Mouse (Mus musculus) hindbrain, postnatal 0 days (tissue): Measurements from ENCODE around the gene 4932438H23Rik. TPM values are rescaled to one million over a fixed set of nuclear protein-coding genes. Genes with fewer than 3 reads are reported as not detected.

Experiments
- ATAC-seq: fragments of 200-750 bp; cut with Nextera tagmentation; 2 replicates; pipeline ENCODE4 v1.8.0; 2017; ENCODE audit warnings: mild to moderate bottlenecking, moderate TSS enrichment, moderate library complexity
- DNase-seq: peaks from one replicate; pipeline ENCODE4 v3.0.0-alpha.2; 2015; ENCODE audit warnings: low spot score
- H3K27ac ChIP-seq: fragments of 300-500 bp; sonication (generic); 2 replicates; pipeline ENCODE4 v1.5.1; 2014; ENCODE audit warnings: mild to moderate bottlenecking
- H3K27me3 ChIP-seq: fragments of 300-500 bp; sonication (generic); 2 replicates; pipeline ENCODE4 v1.6.1; 2014; ENCODE audit warnings: low read length, mixed read lengths; ENCODE audit not compliant: insufficient read depth
- H3K36me3 ChIP-seq: fragments of 300-500 bp; sonication (generic); 2 replicates; pipeline ENCODE4 v1.6.1; 2014; ENCODE audit warnings: low read length, mixed read lengths; ENCODE audit not compliant: insufficient read depth
- H3K4me1 ChIP-seq: fragments of 300-500 bp; sonication (generic); 2 replicates; pipeline ENCODE4 v1.6.1; 2014; ENCODE audit warnings: antibody characterized with exemption, low read length, mixed read lengths; ENCODE audit not compliant: insufficient read depth
- H3K4me2 ChIP-seq: fragments of 300-500 bp; sonication (generic); 2 replicates; pipeline ENCODE4 v1.6.1; 2014; ENCODE audit warnings: low read depth, mild to moderate bottlenecking, low read length, moderate library complexity, mixed read lengths
- H3K4me3 ChIP-seq: fragments of 300-500 bp; sonication (generic); 2 replicates; pipeline ENCODE4 v1.5.1; 2014; ENCODE audit warnings: low read length
- H3K9ac ChIP-seq: fragments of 300-500 bp; sonication (generic); replicated peaks from 2 replicates; pipeline ENCODE4 v1.6.1; 2014; ENCODE audit warnings: mild to moderate bottlenecking, low read length, moderate library complexity, mixed read lengths
- H3K9me3 ChIP-seq: fragments of 300-500 bp; sonication (generic); 2 replicates; pipeline ENCODE4 v1.6.1; 2016; ENCODE audit warnings: low read length, mixed read lengths
- CTCF ChIP-seq: IDR thresholded peaks from 2 replicates; pipeline ENCODE4 v1.5.1; 2016; ENCODE audit warnings: antibody characterized with exemption, control low read depth, low read depth
- WGBS: fragments of 180-500 bp; shearing (Covaris S2); extraction: QIAGEN DNeasy Blood & Tissue Kit; methylation state at CpG from one replicate; pipeline ENCODE4 v1.1.7; 2014; 5-methylcytosine and 5-hydroxymethylcytosine counted together
- polyA plus RNA-seq: library from polyadenylated mRNA; unstranded; fragments of >200 nt; fragmentation: Nextera tagmentation; extraction: Ambion mirVana; gene quantifications from 2 replicates; pipeline ENCODE4 v1.2.1, GENCODE M21; 2015
- total RNA-seq: library from RNA; depleted of rRNA; stranded (reverse); fragments of >200 nt; gene quantifications from 2 replicates; pipeline ENCODE4 v1.2.3, GENCODE M21; 2014

4932438H23Rik gene
- total and polyA plus RNA-seq, 2 experiments from 2014 or later = 0.94 to 1.6 TPM

DNA sequence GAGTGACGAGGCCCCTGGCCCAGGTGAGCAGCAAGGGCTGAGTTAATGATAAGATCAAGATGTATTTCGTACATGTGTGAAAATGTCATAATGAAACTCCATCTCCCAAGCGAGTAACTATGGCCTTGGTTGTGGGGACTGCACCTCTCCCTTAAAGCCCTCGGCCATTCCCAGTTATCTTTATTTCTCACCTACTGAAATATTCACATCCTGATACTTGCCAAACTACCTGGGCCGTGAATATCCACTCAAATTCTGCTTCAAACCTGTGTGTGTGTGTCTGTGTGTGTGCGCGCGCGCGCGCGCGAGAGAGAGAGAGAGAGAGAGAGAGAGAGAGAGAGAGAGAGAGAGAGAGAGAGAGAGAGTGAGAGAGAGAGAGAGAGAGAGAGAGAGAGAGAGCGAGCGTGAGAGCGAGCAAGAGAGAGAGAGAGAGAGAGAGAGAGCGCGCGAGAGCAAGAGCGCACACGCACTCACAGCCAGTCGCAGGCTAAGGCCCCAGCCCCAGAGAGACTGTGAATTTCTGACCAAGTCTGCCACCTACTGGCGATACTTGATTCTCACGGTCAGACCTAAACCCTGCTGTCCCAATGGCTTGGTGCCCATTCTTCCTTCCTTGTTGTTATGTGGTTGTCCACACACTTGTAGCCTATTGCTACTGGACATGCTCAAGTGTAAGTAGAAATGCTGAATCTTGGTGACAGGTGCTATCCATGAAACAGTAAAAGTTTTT lies 21.6 kb downstream of the 4932438H23Rik start:
- peak; percentile 97 for ATAC-seq

DNA sequence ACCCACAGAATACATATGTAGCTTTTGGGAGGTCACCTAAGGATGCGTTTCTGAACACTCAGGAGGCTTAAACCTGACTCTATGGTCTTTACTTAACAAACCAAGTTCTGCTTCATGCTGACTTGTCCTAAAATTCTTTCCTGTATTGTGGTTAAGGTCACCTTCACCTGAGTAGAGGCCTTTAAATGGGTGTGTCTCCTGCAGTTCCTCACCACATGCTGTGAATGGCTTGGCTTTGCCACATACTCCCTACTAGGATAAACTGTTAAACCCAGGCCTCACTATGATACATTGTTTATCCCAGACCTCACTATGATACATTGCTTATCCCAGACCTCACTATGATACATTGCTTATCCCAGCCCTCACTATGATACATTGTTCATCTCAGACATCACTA lies 22.7 kb downstream of the 4932438H23Rik start:
- WGBS = 97% methylated on average over 1 of the region's 1 CpGs
- ATAC-seq = no peak
- Histone ChIP-seq H3K9ac (no peak overlapping the region), H3K27ac (no peak overlapping the region), H3K4me1 (no peaks in the 10 kb centered on the region), H3K4me2 (no peak overlapping the region), H3K36me3 (no peaks in the 10 kb centered on the region), H3K27me3 (no peaks in the 10 kb centered on the region), H3K9me3 (no peaks in the 10 kb centered on the region), H3K4me3 (no peak overlapping the region)
- no peak for DNase-seq
- TF ChIP-seq CTCF = no peak

More for the DNA sequence above, 21.6 kb downstream of the 4932438H23Rik start:
- no peak overlapping the region for H3K4me3 ChIP-seq
- 37% methylated on average over 22 of the region's 24 CpGs for WGBS
- no peaks in the 10 kb centered on the region for H3K27me3 ChIP-seq
- TF ChIP-seq CTCF = peak; percentile 90
- no peaks in the 10 kb centered on the region for H3K4me1 ChIP-seq
- DNase-seq = peak; percentile 96
- no peak overlapping the region for H3K9ac ChIP-seq
- no peaks in the 10 kb centered on the region for H3K9me3 ChIP-seq
- H3K4me2 ChIP-seq = peak overlapping the region; percentile 25; the same call in 1 of the 2 replicates
- no peak overlapping the region for H3K27ac ChIP-seq
- no peaks in the 10 kb centered on the region for H3K36me3 ChIP-seq

DNA sequence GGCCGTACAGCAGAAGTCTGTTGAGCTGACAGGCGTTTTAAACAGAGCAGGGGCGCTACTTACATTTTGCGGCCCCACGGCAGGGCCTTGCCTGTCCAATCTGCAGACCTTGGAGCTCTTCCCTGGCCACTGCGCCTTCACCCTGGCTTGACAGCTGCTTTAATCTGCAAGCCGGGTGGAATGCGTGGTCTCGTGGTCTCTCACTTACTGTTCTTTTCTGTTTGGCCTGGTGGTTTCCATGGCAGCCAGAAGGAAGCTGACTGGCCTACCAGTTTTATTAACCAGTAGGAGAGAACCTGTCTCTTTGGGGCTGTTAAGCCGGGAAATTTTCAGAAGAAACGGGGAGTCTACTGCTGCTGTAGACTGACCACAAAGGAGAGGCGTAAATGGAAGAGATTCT lies 26.0 kb downstream of the 4932438H23Rik start:
- WGBS = 12% methylated on average over 12 of the region's 12 CpGs

DNA sequence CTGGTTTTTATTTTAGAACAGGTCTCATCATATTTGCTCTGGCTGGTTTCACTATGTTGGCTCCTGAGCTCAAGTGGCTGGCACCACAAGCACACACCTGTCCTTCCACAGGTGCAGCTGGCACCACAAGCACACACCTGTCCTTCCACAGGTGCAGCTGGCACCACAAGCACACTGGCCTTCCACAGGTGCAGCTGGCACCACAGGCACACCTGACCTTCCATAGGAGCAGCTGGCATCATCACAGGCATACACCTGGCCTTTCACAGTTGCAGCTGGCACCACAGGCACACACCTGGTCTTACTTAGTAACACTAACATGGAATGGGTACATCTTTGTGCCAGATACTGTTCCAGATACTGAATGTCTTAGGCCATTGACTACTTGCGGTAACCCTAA lies 27.8 kb downstream of the 4932438H23Rik start:
- Histone ChIP-seq H3K4me1 (no peaks in the 10 kb centered on the region), H3K4me3 (no peak overlapping the region), H3K27me3 (no peaks in the 10 kb centered on the region), H3K9me3 (no peaks in the 10 kb centered on the region), H3K27ac (no peak overlapping the region), H3K4me2 (no peak overlapping the region), H3K9ac (no peak overlapping the region), H3K36me3 (no peaks in the 10 kb centered on the region)
- WGBS = 97% methylated on average over 1 of the region's 1 CpGs
- no peak for TF ChIP-seq CTCF
- DNase-seq (no peak), ATAC-seq (no peak)

More for the DNA sequence above, 26.0 kb downstream of the 4932438H23Rik start:
- Histone ChIP-seq H3K9ac (no peak overlapping the region), H3K27me3 (no peaks in the 10 kb centered on the region), H3K4me1 (no peaks in the 10 kb centered on the region), H3K4me2 (peak overlapping the region; percentile 29), H3K4me3 (0 out of 2 replicates have a peak overlapping the region, but pooled peaks have one; percentile 12), H3K27ac (0 out of 2 replicates have a peak overlapping the region, but pooled peaks have one; percentile 58), H3K9me3 (no peaks in the 10 kb centered on the region), H3K36me3 (no peaks in the 10 kb centered on the region)
- TF ChIP-seq CTCF = no peak
- DNase-seq (peak; percentile 73), ATAC-seq (peak; percentile 62)

DNA sequence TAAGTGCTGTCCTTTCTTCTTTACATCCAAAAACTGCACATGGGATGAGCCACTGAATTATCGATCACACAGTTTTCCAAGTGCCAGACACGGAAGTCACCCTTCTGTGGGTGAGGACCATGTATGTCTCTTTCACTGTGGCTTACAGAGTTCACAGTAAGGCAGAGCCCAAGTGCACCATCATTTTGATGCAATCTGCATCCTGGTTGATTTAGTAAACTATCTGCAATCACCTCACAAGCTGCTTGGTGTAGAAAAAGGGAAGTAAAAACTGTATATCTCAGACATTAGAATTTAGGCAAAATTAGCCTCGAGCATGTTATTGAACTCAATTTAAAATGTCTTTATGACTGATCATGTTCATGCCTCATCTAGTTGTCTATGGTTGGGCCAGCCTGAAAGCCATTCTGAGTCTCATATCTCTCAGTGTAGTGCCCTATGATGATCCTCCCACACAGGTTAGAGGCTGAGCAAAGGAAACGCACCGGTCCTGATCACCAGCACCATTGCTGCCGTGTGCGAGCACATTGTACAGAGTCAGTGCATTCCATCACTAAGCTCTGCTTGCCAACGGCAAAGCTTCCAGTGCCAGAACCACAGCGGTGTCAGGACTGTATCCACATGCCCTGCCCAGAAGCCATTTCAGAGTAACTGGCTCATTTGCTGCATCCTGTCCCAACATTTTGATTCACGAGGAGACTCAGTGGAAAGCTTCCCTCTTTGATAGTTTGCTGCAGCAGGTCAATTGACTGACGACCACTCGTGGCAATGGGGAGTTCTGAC lies 30.1 kb downstream of the 4932438H23Rik start:
- Histone ChIP-seq H3K4me1 (no peaks in the 10 kb centered on the region), H3K4me2 (no peak overlapping the region), H3K36me3 (no peaks in the 10 kb centered on the region), H3K27ac (no peak overlapping the region), H3K9ac (no peak overlapping the region), H3K27me3 (no peaks in the 10 kb centered on the region), H3K9me3 (no peaks in the 10 kb centered on the region), H3K4me3 (no peak overlapping the region)
- TF ChIP-seq CTCF = no peak
- 78% methylated on average over 12 of the region's 12 CpGs for WGBS
- no peak for DNase-seq
- ATAC-seq = no peak

DNA sequence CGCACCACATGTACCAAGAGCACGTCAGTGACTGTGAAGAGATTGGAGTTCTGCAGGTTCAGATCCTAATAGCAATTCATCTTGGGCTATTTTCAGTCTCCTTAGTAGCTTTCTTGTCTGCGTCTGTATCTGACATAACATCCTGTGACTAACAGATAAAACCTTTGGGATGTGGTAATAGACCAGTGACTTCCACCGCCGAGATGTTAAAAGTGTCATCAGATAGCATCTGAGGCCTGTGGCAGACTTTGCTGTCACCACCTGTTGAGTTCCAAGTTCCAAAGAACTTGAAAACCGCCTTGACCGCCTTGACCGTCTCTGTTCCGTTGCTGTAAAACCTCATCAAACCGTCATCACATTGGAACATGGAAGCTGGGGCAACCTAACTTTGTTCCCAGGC lies 31.1 kb downstream of the 4932438H23Rik start:
- H3K9me3 ChIP-seq = no peaks in the 10 kb centered on the region
- no peak overlapping the region for H3K27ac ChIP-seq
- TF ChIP-seq CTCF = no peak
- no peak for ATAC-seq
- WGBS = 94% methylated on average over 10 of the region's 10 CpGs
- H3K4me3 ChIP-seq = no peak overlapping the region
- no peaks in the 10 kb centered on the region for H3K27me3 ChIP-seq
- H3K4me1 ChIP-seq = no peaks in the 10 kb centered on the region
- no peaks in the 10 kb centered on the region for H3K36me3 ChIP-seq
- no peak overlapping the region for H3K9ac ChIP-seq
- H3K4me2 ChIP-seq = no peak overlapping the region
- no peak for DNase-seq
